Mouse (Mus musculus) telencephalon, adult 2 months (tissue): ENCODE measurements around the gene Nat8.
"Not testable (repeated sequence)": the region's sequence is repeated elsewhere in the genome, so short reads cannot be mapped to it uniquely, and the experiment has no call there.

Source experiments
- DNase-seq: peaks from one replicate; pipeline ENCODE4 v3.0.0-alpha.2; 2011; ENCODE audit warnings: low read depth, low spot score

The Nat8 gene

GRCm38 (mm10) chr6:85831796-85832321, at the start of gene Nat8:
TSS of gene Nat8 (minus strand) at chr6:85832082.
- DNase-seq, result no peak

- DNase-seq, result not testable (repeated sequence)
Measured at GRCm38 (mm10) chr6:85869006-85869405, 37.1 kb upstream of the Nat8 start, which contains the start of gene Nat8f2. TSS of gene Nat8f2 (minus strand) at chr6:85869158.

GRCm38 (mm10) chr6:85867726-85868690, 36.1 kb upstream of the Nat8 start:
- DNase-seq, result no peak

GRCm38 (mm10) chr6:85866995-85867394, 35.1 kb upstream of the Nat8 start:
- not testable (repeated sequence) for DNase-seq

- DNase-seq, result not testable (repeated sequence)
Measured at GRCm38 (mm10) chr6:85866166-85866565, 34.3 kb upstream of the Nat8 start.

- DNase-seq, result not testable (repeated sequence)
Measured at GRCm38 (mm10) chr6:85864900-85865639, 33.2 kb upstream of the Nat8 start.

GRCm38 (mm10) chr6:85863840-85864239, 32.0 kb upstream of the Nat8 start:
- DNase-seq, result no peak

GRCm38 (mm10) chr6:85863136-85863535, 31.3 kb upstream of the Nat8 start:
- DNase-seq, result no peak

GRCm38 (mm10) chr6:85862565-85862964, 30.7 kb upstream of the Nat8 start:
- DNase-seq, result no peak

GRCm38 (mm10) chr6:85861247-85861646, 29.4 kb upstream of the Nat8 start:
- DNase-seq, result no peak

GRCm38 (mm10) chr6:85856194-85856678, 24.4 kb upstream of the Nat8 start:
- DNase-seq, result peak; percentile 76

- no peak for DNase-seq
Measured at GRCm38 (mm10) chr6:85853481-85853880, 21.6 kb upstream of the Nat8 start.

- no peak for DNase-seq
Measured at GRCm38 (mm10) chr6:85851062-85851773, 19.3 kb upstream of the Nat8 start.

- no peak for DNase-seq
Measured at GRCm38 (mm10) chr6:85849240-85849639, 17.4 kb upstream of the Nat8 start.

- no peak for DNase-seq
Measured at GRCm38 (mm10) chr6:85848140-85848539, 16.3 kb upstream of the Nat8 start.

GRCm38 (mm10) chr6:85846921-85847320, 15.0 kb upstream of the Nat8 start:
- DNase-seq, result no peak

- DNase-seq, result not testable (repeated sequence)
Measured at GRCm38 (mm10) chr6:85843677-85844458, 12.0 kb upstream of the Nat8 start.

- DNase-seq, result peak; percentile 35
Measured at GRCm38 (mm10) chr6:85839982-85840381, 8.1 kb upstream of the Nat8 start.

GRCm38 (mm10) chr6:85838674-85839073, 6.8 kb upstream of the Nat8 start:
- DNase-seq, result no peak

- not testable (repeated sequence) for DNase-seq
Measured at GRCm38 (mm10) chr6:85837307-85837706, 5.4 kb upstream of the Nat8 start.
